Mouse (Mus musculus) forebrain, postnatal 0 days (tissue): ENCODE measurements around the gene Glipr1. TPM values are rescaled to one million over a fixed set of nuclear protein-coding genes. Genes with fewer than 3 reads are reported as not detected.
A peak's percentile ranks its signal among the peaks of the same experiment; 100 is the strongest.

Experiments used
- ATAC-seq: fragments of 200-750 bp; cut with Nextera tagmentation; 2 replicates; pipeline ENCODE4 v1.8.0; 2017; ENCODE audit warnings: mild to moderate bottlenecking, moderate library complexity
- DNase-seq: peaks from one replicate; pipeline ENCODE4 v3.0.0-alpha.2; 2015
- H3K27ac ChIP-seq: fragments of 300-500 bp; sonication (generic); 2 replicates; pipeline ENCODE4 v1.5.1; 2014; ENCODE audit warnings: low read depth, mild to moderate bottlenecking, antibody characterized with exemption, low read length, moderate library complexity, mixed read lengths
- H3K27me3 ChIP-seq: fragments of 300-500 bp; sonication (generic); 2 replicates; pipeline ENCODE4 v1.6.1; 2014; ENCODE audit warnings: mild to moderate bottlenecking, low read length, mixed read lengths; ENCODE audit not compliant: insufficient read depth
- H3K36me3 ChIP-seq: fragments of 300-500 bp; sonication (generic); 2 replicates; pipeline ENCODE4 v1.6.1; 2014; ENCODE audit warnings: mild to moderate bottlenecking, moderate library complexity; ENCODE audit not compliant: insufficient read depth
- H3K4me1 ChIP-seq: fragments of 300-500 bp; sonication (generic); 2 replicates; pipeline ENCODE4 v1.6.1; 2014; ENCODE audit warnings: antibody characterized with exemption; ENCODE audit not compliant: insufficient read depth
- H3K4me2 ChIP-seq: fragments of 300-500 bp; sonication (generic); 2 replicates; pipeline ENCODE4 v1.6.1; 2014; ENCODE audit warnings: low read depth, mild to moderate bottlenecking, moderate library complexity
- H3K4me3 ChIP-seq: fragments of 300-500 bp; sonication (generic); 2 replicates; pipeline ENCODE4 v1.5.1; 2014; ENCODE audit warnings: low read depth, low read length, mixed read lengths
- H3K9ac ChIP-seq: fragments of 300-500 bp; sonication (generic); 2 replicates; pipeline ENCODE4 v1.6.1; 2014; ENCODE audit warnings: mild to moderate bottlenecking
- H3K9me3 ChIP-seq: fragments of 300-500 bp; sonication (generic); 2 replicates; pipeline ENCODE4 v1.6.1; 2016; ENCODE audit warnings: low read length
- CTCF ChIP-seq: sonication (generic); IDR thresholded peaks from 2 replicates; pipeline ENCODE4 v1.5.1; 2016; ENCODE audit warnings: antibody characterized with exemption, control low read depth, low read depth
- WGBS: fragments of 180-500 bp; shearing (Covaris S2); extraction: QIAGEN DNeasy Blood & Tissue Kit; methylation state at CpG from one replicate; pipeline ENCODE4 v1.1.7; 2014; 5-methylcytosine and 5-hydroxymethylcytosine counted together
- polyA plus RNA-seq: library from polyadenylated mRNA; unstranded; fragments of >200 nt; fragmentation: Nextera tagmentation; extraction: Ambion mirVana; gene quantifications from 2 replicates; pipeline ENCODE4 v1.2.1, GENCODE M21; 2015
- total RNA-seq: library from RNA; depleted of rRNA; stranded (reverse); fragments of >200 nt; gene quantifications from 2 replicates; pipeline ENCODE4 v1.2.3, GENCODE M21; 2014

Gene Glipr1
- total and polyA plus RNA-seq, 2 experiments from 2014 or later, result 0.48 to 2.0 TPM

GRCm38 (mm10) chr10:111960459-111960858, 42.0 kb downstream of the Glipr1 start:
- Histone ChIP-seq H3K36me3 (no peaks in the 10 kb centered on the region), H3K4me1 (no peaks in the 10 kb centered on the region), H3K4me3 (no peak overlapping the region), H3K9me3 (no peaks in the 10 kb centered on the region), H3K9ac (no peak overlapping the region), H3K27ac (no peak overlapping the region), H3K4me2 (no peak overlapping the region), H3K27me3 (no peaks in the 10 kb centered on the region)
- WGBS, result 85% methylated on average over 6 of the region's 6 CpGs
- no peak for ATAC-seq
- TF ChIP-seq CTCF, result no peak
- DNase-seq, result no peak

- TF ChIP-seq CTCF, result no peak
- Histone ChIP-seq H3K36me3 (no peaks in the 10 kb centered on the region), H3K9me3 (no peaks in the 10 kb centered on the region), H3K4me1 (no peaks in the 10 kb centered on the region), H3K4me2 (no peak overlapping the region), H3K9ac (no peak overlapping the region), H3K4me3 (no peak overlapping the region), H3K27ac (no peak overlapping the region), H3K27me3 (no peaks in the 10 kb centered on the region)
- WGBS, result 85% methylated on average over 2 of the region's 2 CpGs
- no peak for ATAC-seq
- DNase-seq, result no peak
Measured at GRCm38 (mm10) chr10:111959353-111959752, 43.1 kb downstream of the Glipr1 start.

GRCm38 (mm10) chr10:111958046-111958421, 44.4 kb downstream of the Glipr1 start:
- no peaks in the 10 kb centered on the region for H3K9me3 ChIP-seq
- no peaks in the 10 kb centered on the region for H3K27me3 ChIP-seq
- no peak overlapping the region for H3K4me2 ChIP-seq
- H3K27ac ChIP-seq, result no peak overlapping the region
- DNase-seq, result no peak
- no peak for TF ChIP-seq CTCF
- H3K9ac ChIP-seq, result no peak overlapping the region
- H3K36me3 ChIP-seq, result no peaks in the 10 kb centered on the region
- no peak for ATAC-seq
- WGBS, result 36% methylated on average over 4 of the region's 4 CpGs
- H3K4me1 ChIP-seq, result no peaks in the 10 kb centered on the region
- H3K4me3 ChIP-seq, result no peak overlapping the region

GRCm38 (mm10) chr10:111957271-111958045, 45.0 kb downstream of the Glipr1 start:
- Histone ChIP-seq H3K27ac (no peak overlapping the region), H3K4me2 (no peak overlapping the region), H3K4me1 (no peaks in the 10 kb centered on the region), H3K9ac (no peak overlapping the region), H3K27me3 (no peaks in the 10 kb centered on the region), H3K36me3 (no peaks in the 10 kb centered on the region), H3K9me3 (no peaks in the 10 kb centered on the region), H3K4me3 (no peak overlapping the region)
- peak; percentile 86 for ATAC-seq
- peak; percentile 93 for TF ChIP-seq CTCF
- WGBS, result 63% methylated on average over 10 of the region's 10 CpGs
- peak; percentile 85 for DNase-seq

GRCm38 (mm10) chr10:111955836-111956235, 46.6 kb downstream of the Glipr1 start:
- no peaks in the 10 kb centered on the region for H3K36me3 ChIP-seq
- H3K4me3 ChIP-seq, result no peak overlapping the region
- no peak overlapping the region for H3K4me2 ChIP-seq
- no peaks in the 10 kb centered on the region for H3K27me3 ChIP-seq
- ATAC-seq (no peak), DNase-seq (no peak)
- no peaks in the 10 kb centered on the region for H3K9me3 ChIP-seq
- H3K9ac ChIP-seq, result no peak overlapping the region
- no peak overlapping the region for H3K27ac ChIP-seq
- TF ChIP-seq CTCF, result no peak
- H3K4me1 ChIP-seq, result no peaks in the 10 kb centered on the region
- WGBS, result 87% methylated on average over 2 of the region's 2 CpGs

- WGBS, result 13% methylated on average over 4 of the region's 4 CpGs
- H3K9ac ChIP-seq, result no peak overlapping the region
- DNase-seq, result no peak
- H3K9me3 ChIP-seq, result no peaks in the 10 kb centered on the region
- no peak overlapping the region for H3K4me2 ChIP-seq
- no peaks in the 10 kb centered on the region for H3K36me3 ChIP-seq
- no peak for TF ChIP-seq CTCF
- no peak for ATAC-seq
- no peak overlapping the region for H3K27ac ChIP-seq
- no peak overlapping the region for H3K4me3 ChIP-seq
- no peaks in the 10 kb centered on the region for H3K4me1 ChIP-seq
- H3K27me3 ChIP-seq, result no peaks in the 10 kb centered on the region
Measured at GRCm38 (mm10) chr10:111949008-111949407, 53.4 kb downstream of the Glipr1 start.

GRCm38 (mm10) chr10:111948041-111948440, 54.4 kb downstream of the Glipr1 start:
- no peak overlapping the region for H3K9ac ChIP-seq
- H3K36me3 ChIP-seq, result no peaks in the 10 kb centered on the region
- H3K4me1 ChIP-seq, result no peaks in the 10 kb centered on the region
- no peaks in the 10 kb centered on the region for H3K9me3 ChIP-seq
- no peak overlapping the region for H3K4me2 ChIP-seq
- H3K4me3 ChIP-seq, result no peak overlapping the region
- no peak for ATAC-seq
- no peak for DNase-seq
- no peak for TF ChIP-seq CTCF
- H3K27me3 ChIP-seq, result no peaks in the 10 kb centered on the region
- WGBS, result 93% methylated on average over 1 of the region's 1 CpGs
- no peak overlapping the region for H3K27ac ChIP-seq
